Mouse (Mus musculus) stomach, embryonic 14.5 days (tissue): ENCODE data around the gene Tdrd3. TPM values are rescaled to one million over a fixed set of nuclear protein-coding genes. Genes with fewer than 3 reads are reported as not detected.

Experiments
- ATAC-seq: fragments of 200-750 bp; cut with Nextera tagmentation; 2 replicates; pipeline ENCODE4 v1.8.0; 2017; ENCODE audit warnings: low read depth, moderate TSS enrichment; ENCODE audit not compliant: insufficient number of reproducible peaks, insufficient read depth, low FRiP score
- H3K27ac ChIP-seq: fragments of 300-500 bp; sonication (generic); 2 replicates; pipeline ENCODE4 v1.5.1; 2014; ENCODE audit warnings: mild to moderate bottlenecking, low read length, moderate library complexity, mixed read lengths
- H3K27me3 ChIP-seq: fragments of 300-500 bp; sonication (generic); 2 replicates; pipeline ENCODE4 v1.6.1; 2014; ENCODE audit warnings: low read length, control low read depth, mixed read lengths; ENCODE audit not compliant: control insufficient read depth, insufficient read depth
- H3K36me3 ChIP-seq: fragments of 300-500 bp; sonication (generic); 2 replicates; pipeline ENCODE4 v1.6.1; 2014; ENCODE audit warnings: mild to moderate bottlenecking, control low read depth, low read length, moderate library complexity, mixed read lengths; ENCODE audit not compliant: control insufficient read depth, insufficient read depth
- H3K4me1 ChIP-seq: fragments of 300-500 bp; sonication (generic); 2 replicates; pipeline ENCODE4 v1.6.1; 2014; ENCODE audit warnings: low read length, control low read depth, mixed read lengths; ENCODE audit not compliant: control insufficient read depth, insufficient read depth
- H3K4me2 ChIP-seq: fragments of 300-500 bp; sonication (generic); replicated peaks from 2 replicates; pipeline ENCODE4 v1.6.1; 2014; ENCODE audit warnings: low read depth, low read length, control low read depth
- H3K4me3 ChIP-seq: fragments of 300-500 bp; sonication (generic); 2 replicates; pipeline ENCODE4 v1.5.1; 2014; ENCODE audit warnings: low read depth, low read length, control low read depth
- H3K9ac ChIP-seq: fragments of 300-500 bp; sonication (generic); replicated peaks from 2 replicates; pipeline ENCODE4 v1.6.1; 2014; ENCODE audit warnings: low read depth, mild to moderate bottlenecking, control low read depth, low read length, moderate library complexity, mixed read lengths
- H3K9me3 ChIP-seq: fragments of 300-500 bp; sonication (generic); 2 replicates; pipeline ENCODE4 v1.6.1; 2016; ENCODE audit warnings: low read depth, low read length, control low read depth; ENCODE audit not compliant: control insufficient read depth
- WGBS: fragments of 180-500 bp; shearing (Covaris S2); extraction: QIAGEN DNeasy Blood & Tissue Kit; methylation state at CpG from one replicate; pipeline ENCODE4 v1.1.7; 2014; 5-methylcytosine and 5-hydroxymethylcytosine counted together
- polyA plus RNA-seq: library from polyadenylated mRNA; unstranded; fragments of >200 nt; fragmentation: Nextera tagmentation; extraction: Ambion mirVana; gene quantifications from 2 replicates; pipeline ENCODE4 v1.2.1, GENCODE M21; 2014

Gene Tdrd3
- polyA plus RNA-seq, 1 experiment from 2014 or later: 31.9 TPM

GRCm38 (mm10) chr14:87433390-87433915 lies 17.0 kb downstream of the Tdrd3 start:
- WGBS: 38% methylated on average over 5 of the region's 5 CpGs

GRCm38 (mm10) chr14:87435382-87435781 lies 18.9 kb downstream of the Tdrd3 start:
- H3K4me2 ChIP-seq: no peak overlapping the region
- no peaks in the 10 kb centered on the region for H3K27me3 ChIP-seq
- H3K4me3 ChIP-seq: no peak overlapping the region
- H3K4me1 ChIP-seq: no peaks in the 10 kb centered on the region
- WGBS: 93% methylated on average over 4 of the region's 4 CpGs
- H3K27ac ChIP-seq: no peak overlapping the region
- H3K9ac ChIP-seq: no peak overlapping the region
- no peaks in the 10 kb centered on the region for H3K9me3 ChIP-seq
- ATAC-seq: no peak
- H3K36me3 ChIP-seq: no peaks in the 10 kb centered on the region

More at GRCm38 (mm10) chr14:87433390-87433915, 17.0 kb downstream of the Tdrd3 start:
- Histone ChIP-seq H3K9ac (no peak overlapping the region), H3K27ac (no peak overlapping the region), H3K4me3 (no peak overlapping the region), H3K9me3 (no peaks in the 10 kb centered on the region), H3K27me3 (no peaks in the 10 kb centered on the region), H3K36me3 (no peaks in the 10 kb centered on the region), H3K4me2 (no peak overlapping the region), H3K4me1 (no peaks in the 10 kb centered on the region)
- ATAC-seq: no peak

GRCm38 (mm10) chr14:87439721-87440120 lies 23.3 kb downstream of the Tdrd3 start:
- H3K36me3 ChIP-seq: no peaks in the 10 kb centered on the region
- WGBS: 19% methylated on average over 2 of the region's 2 CpGs
- H3K27ac ChIP-seq: no peak overlapping the region
- H3K9me3 ChIP-seq: no peaks in the 10 kb centered on the region
- no peak for ATAC-seq
- no peak overlapping the region for H3K4me3 ChIP-seq
- no peaks in the 10 kb centered on the region for H3K4me1 ChIP-seq
- no peak overlapping the region for H3K4me2 ChIP-seq
- H3K27me3 ChIP-seq: no peaks in the 10 kb centered on the region
- H3K9ac ChIP-seq: no peak overlapping the region

GRCm38 (mm10) chr14:87446331-87446913 lies 30.0 kb downstream of the Tdrd3 start:
- H3K27me3 ChIP-seq: no peaks in the 10 kb centered on the region
- no peak overlapping the region for H3K4me3 ChIP-seq
- WGBS: 87% methylated on average over 8 of the region's 8 CpGs
- H3K4me1 ChIP-seq: no peaks in the 10 kb centered on the region
- no peak for ATAC-seq
- no peaks in the 10 kb centered on the region for H3K36me3 ChIP-seq
- H3K9me3 ChIP-seq: no peaks in the 10 kb centered on the region
- no peak overlapping the region for H3K27ac ChIP-seq
- H3K4me2 ChIP-seq: no peak overlapping the region
- H3K9ac ChIP-seq: no peak overlapping the region

- Histone ChIP-seq H3K9me3 (no peaks in the 10 kb centered on the region), H3K27me3 (no peaks in the 10 kb centered on the region), H3K36me3 (no peaks in the 10 kb centered on the region), H3K4me1 (no peaks in the 10 kb centered on the region), H3K27ac (no peak overlapping the region), H3K4me2 (no peak overlapping the region), H3K9ac (no peak overlapping the region), H3K4me3 (no peak overlapping the region)
- 10% methylated on average over 7 of the region's 7 CpGs for WGBS
- ATAC-seq: no peak
Measured at GRCm38 (mm10) chr14:87451645-87452443, 35.4 kb downstream of the Tdrd3 start.

GRCm38 (mm10) chr14:87455630-87456175 lies 39.3 kb downstream of the Tdrd3 start:
- ATAC-seq: no peak
- H3K9me3 ChIP-seq: no peaks in the 10 kb centered on the region
- H3K27me3 ChIP-seq: no peaks in the 10 kb centered on the region
- H3K27ac ChIP-seq: no peak overlapping the region
- no peak overlapping the region for H3K4me2 ChIP-seq
- H3K36me3 ChIP-seq: no peaks in the 10 kb centered on the region; the same call in 1 of the 2 replicates
- no peaks in the 10 kb centered on the region for H3K4me1 ChIP-seq
- 84% methylated on average over 5 of the region's 5 CpGs for WGBS
- H3K9ac ChIP-seq: no peak overlapping the region
- no peak overlapping the region for H3K4me3 ChIP-seq

GRCm38 (mm10) chr14:87459777-87460176 lies 43.3 kb downstream of the Tdrd3 start:
- H3K36me3 ChIP-seq: no peaks in the 10 kb centered on the region; the same call in 1 of the 2 replicates
- ATAC-seq: no peak
- H3K4me3 ChIP-seq: no peak overlapping the region
- H3K27ac ChIP-seq: no peak overlapping the region
- H3K4me2 ChIP-seq: no peak overlapping the region
- H3K9ac ChIP-seq: no peak overlapping the region
- no peaks in the 10 kb centered on the region for H3K9me3 ChIP-seq
- no peaks in the 10 kb centered on the region for H3K4me1 ChIP-seq
- H3K27me3 ChIP-seq: no peaks in the 10 kb centered on the region
- 46% methylated on average over 1 of the region's 1 CpGs for WGBS

GRCm38 (mm10) chr14:87461543-87461942 lies 45.1 kb downstream of the Tdrd3 start:
- no peak overlapping the region for H3K4me3 ChIP-seq
- no peak overlapping the region for H3K9ac ChIP-seq
- H3K27ac ChIP-seq: no peak overlapping the region
- no peaks in the 10 kb centered on the region; the same call in 1 of the 2 replicates for H3K36me3 ChIP-seq
- 70% methylated on average over 12 of the region's 12 CpGs for WGBS
- no peak for ATAC-seq
- no peaks in the 10 kb centered on the region for H3K27me3 ChIP-seq
- no peaks in the 10 kb centered on the region for H3K9me3 ChIP-seq
- H3K4me1 ChIP-seq: no peaks in the 10 kb centered on the region
- H3K4me2 ChIP-seq: no peak overlapping the region
